Mouse (Mus musculus) layer of hippocampus, adult 2 months (tissue): ENCODE results near the gene Nt5m. TPM values are rescaled to one million over a fixed set of nuclear protein-coding genes. Genes with fewer than 3 reads are reported as not detected.

Source experiments
- DNase-seq, 2 experiments: peaks; one replicate each; pipeline ENCODE4 v3.0.0; 2022; ENCODE audit warnings: low spot score in 2 of 2
- H3K27ac ChIP-seq: fragments of 200-600 bp; 2 replicates; pipeline ENCODE4 v1.8.1; 2022
- H3K4me3 ChIP-seq: fragments of 200-600 bp; 2 replicates; pipeline ENCODE4 v1.8.1; 2022; ENCODE audit warnings: mild to moderate bottlenecking
- CTCF ChIP-seq: fragments of 200-600 bp; conservative IDR thresholded peaks from 2 replicates; pipeline ENCODE4 v1.8.1; 2022; ENCODE audit warnings: antibody characterized with exemption, mild to moderate bottlenecking, moderate library complexity
- total RNA-seq, 2 experiments: library from RNA; stranded (reverse); gene quantifications; 2 replicates each; pipeline ENCODE4 v1.2.3; 2021

The Nt5m gene
- total RNA-seq, 2 experiments from 2014 or later, result 56.1 to 59.6 TPM

DNA sequence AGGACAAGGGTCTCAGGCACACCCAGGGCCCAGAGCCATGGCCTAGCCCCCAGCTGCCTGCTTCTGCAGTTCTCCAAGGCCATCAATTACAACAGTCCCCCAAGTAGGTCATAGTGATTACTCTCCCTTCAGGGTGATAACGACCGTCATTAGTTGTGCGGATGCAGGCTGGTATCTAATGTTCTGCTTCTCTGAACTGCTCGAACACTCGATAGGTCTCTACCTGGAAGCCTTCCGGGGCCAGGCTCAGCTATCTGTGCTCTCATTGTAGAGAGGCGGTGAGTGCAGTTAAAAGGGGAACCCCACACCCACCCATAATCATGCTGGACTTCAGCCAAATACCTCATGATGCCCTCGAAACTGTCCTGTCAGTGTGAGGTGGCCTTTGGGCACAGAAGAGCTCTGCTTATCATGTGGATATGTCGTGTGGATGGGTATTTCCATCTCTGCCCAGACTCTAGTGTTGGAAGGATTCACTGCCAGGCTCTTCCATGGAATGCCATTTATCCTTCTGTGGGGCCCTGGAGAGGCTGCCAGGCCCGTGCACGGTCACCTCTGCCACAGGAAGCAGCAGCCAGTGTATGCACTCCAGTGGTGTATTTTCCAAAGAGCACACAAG lies 58.8 kb downstream of the Nt5m start:
- H3K4me3 ChIP-seq, result no peak overlapping the region
- no peak for DNase-seq
- TF ChIP-seq CTCF, result no peak
- H3K27ac ChIP-seq, result no peak overlapping the region

DNA sequence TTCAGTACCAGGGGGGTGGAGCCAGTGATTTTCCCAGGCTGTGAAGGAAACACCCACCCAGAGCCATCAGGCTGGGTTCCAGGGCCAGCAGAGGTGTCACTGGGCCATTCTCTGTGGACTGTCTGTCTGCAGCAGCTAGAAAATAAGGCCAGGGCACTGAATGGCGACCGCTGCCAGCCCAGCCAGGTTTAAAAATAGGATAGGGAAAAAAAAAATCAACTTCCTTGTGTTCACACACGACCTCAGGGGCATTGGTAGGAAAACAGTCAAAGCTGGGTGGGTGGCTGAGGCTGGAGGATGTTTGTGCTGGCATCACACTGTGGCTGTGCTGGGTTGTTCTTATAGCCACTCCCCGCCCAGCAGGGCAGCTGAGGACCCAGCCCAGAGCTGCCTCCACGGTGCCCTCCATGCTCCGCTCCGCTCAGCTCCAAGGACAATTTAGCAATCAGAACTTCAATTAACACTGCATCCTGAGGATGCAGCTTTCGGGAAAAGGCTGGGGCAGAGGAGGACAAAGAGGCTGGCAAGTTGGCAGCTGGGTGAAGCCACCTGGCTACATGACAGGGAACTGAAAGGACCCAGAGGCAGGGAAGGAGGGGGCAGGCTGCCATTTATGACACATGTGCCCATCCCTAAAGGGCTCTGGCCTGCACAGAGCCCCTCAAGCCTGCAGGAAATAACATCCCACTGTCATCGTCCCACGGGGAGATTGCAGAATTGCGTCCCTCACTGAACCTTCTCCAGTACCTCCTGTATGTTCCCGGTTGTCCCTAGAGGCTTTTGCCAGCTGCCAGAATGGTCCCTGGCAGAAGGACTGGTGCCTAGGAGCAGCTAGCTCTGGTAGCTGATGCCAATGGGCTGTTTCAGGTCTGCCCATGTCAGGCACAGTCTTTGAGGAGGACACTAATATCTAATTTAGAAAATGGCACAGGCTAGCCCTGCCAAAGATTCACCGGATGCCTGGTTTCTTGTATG lies 60.8 kb downstream of the Nt5m start:
- DNase-seq, result no peak
- no peak overlapping the region for H3K4me3 ChIP-seq
- 0 out of 2 replicates have a peak, but pooled peaks have one; percentile 12 for TF ChIP-seq CTCF
- H3K27ac ChIP-seq, result peak overlapping the region; percentile 72

DNA sequence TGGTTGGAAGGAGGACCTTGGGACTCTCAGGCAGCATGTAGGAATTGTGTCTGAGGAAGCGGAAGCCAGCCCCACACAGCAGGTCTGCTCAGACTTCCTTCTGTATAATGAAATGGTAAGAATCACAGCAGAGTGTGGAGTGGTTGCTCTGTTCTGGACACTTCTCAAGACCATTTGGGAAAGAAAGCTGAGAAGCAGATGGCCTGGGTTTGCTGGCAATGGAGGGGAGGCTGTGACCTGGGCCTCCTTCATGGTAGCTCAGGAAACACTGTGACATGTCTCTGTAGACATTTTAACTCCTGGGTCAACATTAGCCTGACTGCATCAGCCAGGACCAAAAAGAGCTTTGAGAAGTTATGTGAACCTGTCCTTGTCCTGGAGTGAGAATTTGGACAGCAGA lies 61.7 kb downstream of the Nt5m start:
- no peak for TF ChIP-seq CTCF
- Histone ChIP-seq H3K27ac (peak overlapping the region; percentile 72; the same call in 1 of the 2 replicates), H3K4me3 (no peak overlapping the region)
- no peak for DNase-seq

DNA sequence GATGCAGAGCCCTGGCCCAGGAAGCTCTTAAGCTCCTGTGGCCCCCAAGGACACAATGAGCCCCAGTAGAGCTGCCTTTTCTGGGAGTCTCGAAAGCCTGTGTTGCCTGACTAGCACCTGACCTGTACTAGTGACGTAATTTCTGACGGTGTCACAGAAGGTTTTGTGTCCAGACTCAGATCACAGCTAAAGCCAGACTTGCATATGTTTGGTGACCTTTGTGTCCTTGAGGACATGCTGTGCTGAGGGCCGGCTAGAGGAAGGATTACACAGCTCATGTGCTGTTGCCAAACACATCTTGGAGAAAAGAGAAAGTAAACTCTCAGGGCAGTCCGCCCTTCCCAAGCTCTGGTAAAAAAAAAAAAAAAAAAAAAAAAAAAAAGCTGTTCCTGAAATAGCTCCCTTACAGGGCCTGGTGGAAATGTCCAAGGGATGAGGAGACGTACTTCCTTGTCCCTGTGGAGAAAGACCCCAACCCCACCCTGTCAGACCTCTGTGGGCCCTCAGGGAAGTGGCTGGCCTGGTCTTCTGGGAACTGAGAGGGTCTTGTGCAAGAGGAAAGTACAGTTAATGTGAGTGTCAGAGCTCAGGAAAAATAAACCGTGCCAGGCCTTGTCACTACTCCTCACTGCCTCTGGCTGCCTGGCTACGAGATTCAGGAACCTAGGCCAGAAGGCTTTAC lies 62.9 kb downstream of the Nt5m start:
- no peak for TF ChIP-seq CTCF
- Histone ChIP-seq H3K27ac (peak overlapping the region; percentile 73), H3K4me3 (no peak overlapping the region)
- DNase-seq, result no peak

DNA sequence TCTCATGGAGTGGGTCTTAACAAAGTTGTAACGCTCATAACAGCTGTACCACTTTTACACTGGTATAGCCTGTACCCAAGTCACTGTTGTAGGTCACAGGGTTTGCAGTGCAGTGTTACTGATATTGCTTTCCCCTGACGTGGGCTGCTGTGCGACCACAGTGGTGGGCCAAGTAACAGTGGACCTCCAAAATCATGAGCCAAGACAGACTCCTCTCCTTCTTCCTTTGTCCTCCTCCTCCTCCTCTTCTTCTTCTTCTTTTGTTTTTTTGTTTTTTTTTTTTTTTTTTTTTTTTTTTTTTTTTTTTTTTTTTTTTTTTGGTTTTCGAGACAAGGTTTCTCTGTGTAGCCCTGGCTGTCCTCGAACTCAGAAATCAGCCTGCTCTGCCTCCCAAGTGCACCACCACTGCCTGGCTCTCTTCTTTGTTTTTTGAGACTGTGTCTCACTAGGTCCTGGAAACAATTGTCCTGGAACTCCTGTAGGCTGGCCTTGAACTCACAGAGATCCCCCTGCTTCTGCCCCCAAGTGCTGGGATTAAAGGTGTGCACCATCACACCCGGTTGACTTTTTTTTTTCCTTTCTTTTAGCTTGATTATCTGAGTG lies 67.4 kb downstream of the Nt5m start:
- TF ChIP-seq CTCF, result no peak
- no peak for DNase-seq
- H3K4me3 ChIP-seq, result no peak overlapping the region
- H3K27ac ChIP-seq, result no peak overlapping the region

DNA sequence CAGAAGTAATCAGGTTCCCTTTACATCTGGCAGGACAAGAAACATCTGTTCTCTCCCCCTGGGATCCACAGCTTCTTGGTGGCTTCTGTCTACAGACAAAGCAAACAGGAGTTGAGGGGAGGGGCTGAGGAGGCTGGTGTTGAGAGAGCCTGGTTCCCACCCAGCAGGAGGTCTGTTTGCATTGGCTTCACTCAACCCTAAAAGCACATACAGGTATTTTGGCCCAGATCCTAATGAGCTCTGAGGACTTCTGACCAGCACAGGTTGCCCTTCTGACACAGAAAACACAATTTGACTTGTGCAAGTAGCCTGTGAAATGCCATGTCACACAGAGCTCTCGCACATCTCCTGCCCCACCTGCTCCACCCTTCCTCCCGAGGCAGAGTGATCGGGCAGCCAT lies 69.2 kb downstream of the Nt5m start:
- TF ChIP-seq CTCF, result no peak
- no peak for DNase-seq
- H3K27ac ChIP-seq, result no peak overlapping the region
- H3K4me3 ChIP-seq, result no peak overlapping the region

DNA sequence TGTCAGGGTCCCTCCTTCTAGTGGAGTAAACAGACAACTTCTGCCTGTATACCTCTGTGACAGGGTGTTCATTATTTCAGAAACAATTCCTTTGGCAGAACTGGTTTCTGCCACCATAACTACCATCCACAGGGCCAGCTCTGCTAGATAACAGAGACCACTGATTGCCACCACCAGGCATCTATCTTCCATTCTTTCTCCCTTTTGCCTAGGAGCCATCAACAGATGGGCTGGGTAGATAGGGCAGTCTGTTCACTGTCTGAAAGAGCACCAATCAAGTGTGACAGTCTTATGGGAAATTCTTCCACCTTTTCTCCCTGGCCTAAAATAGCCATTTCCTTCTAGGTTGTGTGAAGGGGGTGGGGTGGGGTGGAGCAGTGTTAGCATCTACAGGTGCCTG lies 71.3 kb downstream of the Nt5m start:
- no peak overlapping the region for H3K27ac ChIP-seq

DNA sequence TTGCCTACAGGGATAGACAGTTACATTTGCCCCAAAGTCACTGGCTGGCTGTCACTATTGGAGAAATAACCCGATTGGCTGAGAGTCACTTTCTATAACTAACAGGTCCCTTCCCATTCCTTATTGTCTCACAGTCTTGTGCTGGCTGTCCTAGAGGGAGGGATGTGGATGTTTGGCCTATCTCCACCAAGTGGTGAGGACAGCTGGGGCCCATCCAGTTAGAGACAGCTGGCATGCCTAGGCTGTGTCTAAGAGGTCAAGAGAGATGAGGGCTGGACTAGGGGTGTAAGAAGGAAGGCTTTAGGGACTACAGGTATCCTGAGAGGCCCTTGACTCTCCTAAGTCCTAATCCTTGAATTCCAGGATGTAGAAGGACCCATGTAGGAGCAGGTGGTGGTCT lies 72.3 kb downstream of the Nt5m start:
- TF ChIP-seq CTCF, result no peak
- no peak overlapping the region for H3K27ac ChIP-seq

More for the DNA sequence above, 71.3 kb downstream of the Nt5m start:
- no peak for DNase-seq
- TF ChIP-seq CTCF, result no peak
- H3K4me3 ChIP-seq, result no peak overlapping the region

DNA sequence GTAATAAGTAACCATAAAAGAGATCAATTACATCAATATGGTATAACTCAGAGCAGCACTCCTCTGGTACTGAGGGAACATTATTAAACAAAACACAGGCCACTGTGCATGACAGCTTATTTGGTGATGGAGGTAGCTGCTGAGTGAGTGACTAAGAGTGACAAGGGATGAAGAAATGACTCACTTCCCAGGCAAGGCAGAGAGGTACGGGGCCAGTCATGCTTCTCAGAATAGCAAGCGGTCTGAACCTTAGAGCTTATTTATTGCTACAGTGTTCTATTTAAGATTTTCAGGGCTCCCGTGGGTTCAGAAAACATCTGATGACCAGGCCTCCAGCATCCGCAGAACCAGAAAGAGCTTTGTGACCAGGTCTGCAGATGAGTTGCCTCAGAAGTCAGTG lies 74.5 kb downstream of the Nt5m start:
- Histone ChIP-seq H3K27ac (no peak overlapping the region), H3K4me3 (no peak overlapping the region)
- no peak for DNase-seq
- TF ChIP-seq CTCF, result no peak

More for the DNA sequence above, 72.3 kb downstream of the Nt5m start:
- no peak overlapping the region for H3K4me3 ChIP-seq
- no peak for DNase-seq

DNA sequence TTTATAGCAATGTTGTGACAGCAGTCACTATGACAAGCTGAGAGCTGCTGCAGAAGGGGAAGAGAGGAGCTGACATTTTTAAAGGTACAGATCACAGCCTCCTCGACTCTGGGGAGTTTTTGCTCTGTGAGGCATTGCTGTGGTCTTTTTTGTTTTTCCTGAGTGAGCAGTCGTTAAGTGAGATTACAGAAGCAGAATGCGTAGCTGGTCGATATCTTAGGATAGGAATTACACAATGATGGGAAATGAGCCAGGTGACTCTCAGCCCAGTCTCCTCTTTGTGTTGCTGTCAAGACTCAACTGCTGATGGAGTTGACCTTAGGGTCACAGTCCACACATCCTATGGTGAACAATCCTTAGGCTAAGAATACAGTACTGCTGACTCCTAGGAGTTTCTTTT lies 78.8 kb downstream of the Nt5m start:
- DNase-seq, result no peak
- no peak overlapping the region for H3K4me3 ChIP-seq
- no peak overlapping the region for H3K27ac ChIP-seq
- no peak for TF ChIP-seq CTCF

DNA sequence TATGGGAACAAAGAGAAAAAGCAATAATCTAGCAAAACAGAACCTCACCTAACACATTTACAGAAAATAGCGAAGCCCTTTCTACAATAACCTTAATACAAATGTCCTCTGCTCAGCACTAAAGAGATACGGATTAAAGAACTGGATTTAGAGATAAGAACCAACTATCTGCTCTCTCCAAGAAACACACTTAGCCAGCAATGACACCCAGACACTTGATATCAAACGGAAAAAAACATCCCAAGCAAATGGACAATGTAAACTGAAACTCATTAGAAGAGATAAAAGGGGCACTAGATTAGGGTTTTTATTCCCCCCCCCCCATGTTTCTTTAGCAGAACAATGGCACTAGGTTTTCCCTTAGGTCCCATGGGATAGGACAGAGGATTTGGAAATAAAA lies 80.2 kb downstream of the Nt5m start:
- no peak for DNase-seq
- Histone ChIP-seq H3K27ac (no peak overlapping the region), H3K4me3 (no peak overlapping the region)
- TF ChIP-seq CTCF, result no peak

DNA sequence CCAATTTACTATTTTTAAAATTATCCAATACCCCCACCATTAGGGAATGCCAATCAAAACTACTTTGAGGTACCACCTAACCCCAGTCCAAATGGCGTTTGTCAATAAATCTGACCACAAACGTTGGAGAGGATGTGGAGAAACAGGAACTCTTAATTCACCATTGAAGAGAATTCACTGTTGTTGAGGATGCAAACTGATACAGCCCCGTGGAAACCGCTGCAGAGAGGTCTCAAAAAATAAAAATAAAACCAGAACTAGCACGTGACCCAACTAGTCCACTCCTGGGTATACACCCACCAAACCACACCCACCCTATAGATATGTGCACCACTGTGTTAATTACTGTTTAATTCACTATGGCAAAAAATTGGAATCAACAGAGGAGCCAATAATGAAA lies 81.1 kb downstream of the Nt5m start:
- no peak for TF ChIP-seq CTCF
- H3K27ac ChIP-seq, result no peak overlapping the region
- no peak overlapping the region for H3K4me3 ChIP-seq

DNA sequence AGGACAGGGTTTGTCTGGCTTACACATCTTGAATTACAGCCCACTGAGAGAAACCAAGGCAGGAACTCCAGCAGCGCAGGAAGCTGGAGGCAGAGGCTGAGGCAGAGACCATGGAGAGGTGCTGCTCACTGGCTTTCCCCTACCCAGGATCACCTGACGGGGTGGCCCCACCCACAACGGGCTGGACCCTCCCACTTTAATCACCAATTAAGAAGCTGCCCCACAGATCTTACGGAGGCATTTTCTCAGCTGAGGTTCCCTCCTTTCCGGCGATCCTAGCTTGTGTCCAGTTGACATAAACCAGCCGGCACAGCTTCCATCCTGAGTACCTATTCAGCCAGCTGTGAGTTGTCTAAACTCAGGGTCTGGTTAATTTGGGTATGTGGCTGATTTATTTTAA lies 82.0 kb downstream of the Nt5m start:
- DNase-seq, result no peak
- Histone ChIP-seq H3K27ac (no peak overlapping the region), H3K4me3 (no peak overlapping the region)
- TF ChIP-seq CTCF, result no peak

More for the DNA sequence above, 81.1 kb downstream of the Nt5m start:
- no peak for DNase-seq
